Mouse (Mus musculus) kidney, embryonic 15.5 days (tissue): ENCODE data around the gene Olfml2a. TPM values are rescaled to one million over a fixed set of nuclear protein-coding genes. Genes with fewer than 3 reads are reported as not detected.
A peak's percentile ranks its signal among the peaks of the same experiment; 100 is the strongest.

Experiments used
- ATAC-seq: fragments of 200-750 bp; cut with Nextera tagmentation; replicated peaks from 2 replicates; pipeline ENCODE4 v1.8.0; 2017; ENCODE audit warnings: moderate TSS enrichment; ENCODE audit not compliant: low FRiP score
- H3K27ac ChIP-seq: fragments of 300-500 bp; sonication (generic); 2 replicates; pipeline ENCODE4 v1.5.1; 2015; ENCODE audit warnings: mild to moderate bottlenecking, inconsistent platforms
- H3K27me3 ChIP-seq: fragments of 300-500 bp; sonication (generic); 2 replicates; pipeline ENCODE4 v1.6.1; 2015; ENCODE audit warnings: inconsistent platforms
- H3K36me3 ChIP-seq: fragments of 300-500 bp; sonication (generic); 2 replicates; pipeline ENCODE4 v1.6.1; 2015; ENCODE audit warnings: inconsistent platforms
- H3K4me1 ChIP-seq: fragments of 300-500 bp; sonication (generic); 2 replicates; pipeline ENCODE4 v1.6.1; 2015; ENCODE audit warnings: inconsistent platforms
- H3K4me2 ChIP-seq: fragments of 300-500 bp; sonication (generic); 2 replicates; pipeline ENCODE4 v1.6.1; 2015; ENCODE audit warnings: moderate library complexity, mild to moderate bottlenecking, inconsistent platforms
- H3K4me3 ChIP-seq: fragments of 300-500 bp; sonication (generic); replicated peaks from 2 replicates; pipeline ENCODE4 v1.5.1; 2015; ENCODE audit warnings: mild to moderate bottlenecking, inconsistent platforms
- H3K9ac ChIP-seq: fragments of 300-500 bp; sonication (generic); 2 replicates; pipeline ENCODE4 v1.6.1; 2015; ENCODE audit warnings: mild to moderate bottlenecking, inconsistent platforms
- H3K9me3 ChIP-seq: fragments of 300-500 bp; sonication (generic); replicated peaks from 2 replicates; pipeline ENCODE4 v1.6.1; 2016; ENCODE audit warnings: inconsistent platforms
- WGBS: fragments of 180-500 bp; shearing (Covaris S2); methylation state at CpG from one replicate; pipeline ENCODE4 v1.1.7; 2015; ENCODE audit warnings: mixed read lengths; 5-methylcytosine and 5-hydroxymethylcytosine counted together
- polyA plus RNA-seq: library from polyadenylated mRNA; unstranded; fragments of >200 nt; fragmentation: Nextera tagmentation; extraction: Ambion mirVana; gene quantifications from 2 replicates; pipeline ENCODE4 v1.2.1, GENCODE M21; 2015

Olfml2a gene
- polyA plus RNA-seq, 1 experiment from 2014 or later: 4.9 TPM

DNA sequence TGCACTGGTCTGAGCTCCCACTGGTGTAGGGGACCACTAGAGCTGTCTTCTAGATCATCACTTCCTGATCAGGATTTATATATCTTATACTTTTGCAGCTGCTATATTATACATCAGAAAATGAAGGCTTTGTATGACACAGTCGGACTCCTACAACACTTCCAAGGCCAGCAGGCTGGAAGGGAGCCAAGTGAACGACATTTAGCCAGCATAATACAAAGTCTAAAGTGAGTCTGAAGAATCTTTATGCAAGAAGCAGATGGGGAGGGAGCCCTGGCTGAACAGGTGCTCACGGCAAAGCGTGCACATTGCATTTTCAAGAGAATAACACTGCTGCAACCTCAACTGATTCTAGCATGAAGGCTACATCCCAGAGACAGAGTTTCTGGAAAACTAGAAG lies 60.7 kb downstream of the Olfml2a start:
- no peak overlapping the region for H3K4me3 ChIP-seq
- peaks cover 4% of the 10 kb centered on the region; the same call in 1 of the 2 replicates for H3K4me1 ChIP-seq
- ATAC-seq: no peak
- no peaks in the 10 kb centered on the region for H3K36me3 ChIP-seq
- H3K27ac ChIP-seq: no peak overlapping the region
- no peak overlapping the region for H3K9ac ChIP-seq
- no peaks in the 10 kb centered on the region for H3K9me3 ChIP-seq
- 58% methylated on average over 4 of the region's 4 CpGs for WGBS
- peaks cover 4% of the 10 kb centered on the region; the same call in 1 of the 2 replicates for H3K27me3 ChIP-seq
- H3K4me2 ChIP-seq: no peak overlapping the region

DNA sequence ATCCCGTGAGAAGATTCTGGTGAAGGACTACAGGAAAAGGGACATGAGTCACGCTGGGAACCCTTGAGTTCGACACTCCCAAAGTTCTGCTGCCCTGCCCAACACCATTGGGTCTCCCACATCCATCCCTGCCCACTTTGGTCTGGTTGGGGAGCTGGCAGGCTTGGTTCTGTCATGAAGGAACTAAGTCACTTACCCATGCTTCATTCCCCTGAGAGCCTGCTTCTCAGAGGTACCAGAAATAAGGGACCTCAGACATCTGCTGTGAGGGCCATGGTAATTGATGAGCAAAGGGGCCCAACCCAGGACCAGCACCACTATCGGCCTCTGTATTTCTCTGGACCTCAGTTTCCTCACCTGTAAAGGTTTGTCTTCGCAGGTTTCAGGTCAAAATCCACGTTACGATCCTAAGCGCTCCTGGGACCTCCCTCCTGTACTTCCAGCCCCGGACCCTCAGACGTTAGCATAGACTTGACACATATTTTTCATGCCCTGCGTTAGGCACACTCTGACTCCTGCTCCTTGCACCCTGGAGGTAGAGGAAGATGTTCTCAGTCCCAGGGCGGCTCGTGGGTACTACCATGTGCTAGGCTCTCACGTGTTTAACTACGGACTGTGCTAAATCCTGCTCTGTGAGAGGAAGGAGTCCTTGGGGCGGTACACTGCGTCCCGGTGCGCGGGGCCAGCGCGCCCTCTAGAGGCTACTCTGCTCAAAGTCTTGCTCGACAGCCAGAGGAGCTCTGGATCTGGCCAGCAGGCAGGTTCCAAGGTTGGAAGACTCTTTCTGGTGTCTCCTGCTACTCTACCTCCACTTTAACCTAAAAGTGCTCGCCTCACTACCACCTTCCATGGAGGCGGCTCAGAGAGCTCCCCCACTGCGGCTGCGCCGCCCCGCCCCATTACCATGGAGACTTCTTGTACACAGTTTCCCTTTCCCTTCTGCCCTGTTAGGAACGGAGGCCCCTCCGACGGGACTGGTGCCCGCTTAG lies 65.9 kb downstream of the Olfml2a start, which contains the start of gene Wdr38:
Gene Wdr38 (plus strand): TSS at position 91 of the 989 bp plus-strand sequence.
- peak; percentile 94 for ATAC-seq
- Histone ChIP-seq H3K4me3 (peak within 1 kb of the TSS; percentile 54), H3K27ac (peak within 1 kb of the TSS; percentile 75), H3K4me1 (peaks cover 22% of the 10 kb centered on the region), H3K4me2 (peak within 1 kb of the TSS; percentile 66), H3K36me3 (peaks cover 32% of the 10 kb centered on the region), H3K9ac (peak within 1 kb of the TSS; percentile 47), H3K27me3 (peaks cover 4% of the 10 kb centered on the region; the same call in 1 of the 2 replicates), H3K9me3 (no peaks in the 10 kb centered on the region)
- WGBS: 15% methylated on average over 33 of the region's 33 CpGs

DNA sequence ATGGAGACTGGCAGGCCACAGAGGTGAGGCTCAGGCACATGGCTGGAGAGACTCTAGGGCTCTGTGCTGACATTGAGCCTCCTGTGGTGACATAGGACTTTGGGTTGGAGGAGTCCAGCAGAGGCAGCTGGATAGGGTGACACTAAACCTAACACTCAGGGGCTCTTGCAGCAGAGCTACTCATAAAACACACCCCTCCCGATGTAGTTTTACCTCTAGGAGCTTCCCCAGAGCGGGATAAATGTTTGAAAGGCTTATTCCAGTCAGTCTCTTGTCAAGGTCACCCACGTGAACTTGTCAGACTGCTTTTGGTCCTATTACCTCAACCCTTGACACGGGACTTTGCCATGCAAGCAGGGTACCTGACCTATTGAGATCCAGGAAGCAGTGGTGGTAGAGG lies 67.6 kb downstream of the Olfml2a start:
- no peak for ATAC-seq
- peaks cover 4% of the 10 kb centered on the region; the same call in 1 of the 2 replicates for H3K27me3 ChIP-seq
- no peak overlapping the region for H3K4me3 ChIP-seq
- H3K9me3 ChIP-seq: no peaks in the 10 kb centered on the region
- H3K4me1 ChIP-seq: peaks cover 39% of the 10 kb centered on the region
- 49% methylated on average over 4 of the region's 4 CpGs for WGBS
- 0 out of 2 replicates have a peak overlapping the region, but pooled peaks have one; percentile 4 for H3K27ac ChIP-seq
- H3K4me2 ChIP-seq: no peak overlapping the region
- peaks cover 44% of the 10 kb centered on the region for H3K36me3 ChIP-seq
- no peak overlapping the region for H3K9ac ChIP-seq

DNA sequence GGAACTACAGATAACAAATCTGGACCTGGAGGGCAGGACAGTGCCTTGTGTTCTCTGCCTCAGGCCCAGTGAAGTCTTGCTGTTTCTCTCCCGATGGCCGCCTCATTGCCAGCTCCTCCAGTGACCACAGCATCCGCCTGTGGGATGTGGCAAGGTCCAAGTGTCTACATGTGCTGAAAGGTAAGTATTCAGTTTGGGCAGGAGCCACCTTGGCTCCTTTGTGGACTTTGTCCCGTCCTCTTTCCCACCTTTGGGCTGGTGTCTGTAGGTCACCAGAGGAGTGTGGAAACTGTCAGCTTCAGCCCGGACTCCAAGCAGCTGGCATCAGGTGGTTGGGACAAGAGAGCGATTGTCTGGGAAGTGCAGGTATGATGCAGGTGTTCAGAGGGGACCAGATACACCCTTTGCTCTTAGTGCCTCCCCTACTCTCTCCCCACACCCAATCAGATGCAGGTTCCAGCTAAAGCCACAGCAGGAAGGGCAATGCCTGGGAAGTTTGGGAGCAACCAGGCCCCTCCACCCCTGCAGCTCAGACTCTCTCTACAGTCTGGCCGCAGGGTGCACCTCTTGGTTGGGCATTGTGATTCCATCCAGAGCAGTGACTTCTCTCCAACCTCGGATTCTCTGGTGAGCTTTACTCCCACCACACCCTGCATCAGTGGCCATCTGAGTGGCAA lies 68.3 kb downstream of the Olfml2a start:
- Histone ChIP-seq H3K4me2 (no peak overlapping the region), H3K27me3 (peaks cover 4% of the 10 kb centered on the region; the same call in 1 of the 2 replicates), H3K4me1 (peaks cover 40% of the 10 kb centered on the region), H3K9me3 (no peaks in the 10 kb centered on the region), H3K9ac (no peak overlapping the region), H3K4me3 (no peak overlapping the region), H3K36me3 (peaks cover 44% of the 10 kb centered on the region), H3K27ac (0 out of 2 replicates have a peak overlapping the region, but pooled peaks have one; percentile 4)
- 69% methylated on average over 8 of the region's 8 CpGs for WGBS
- no peak for ATAC-seq

DNA sequence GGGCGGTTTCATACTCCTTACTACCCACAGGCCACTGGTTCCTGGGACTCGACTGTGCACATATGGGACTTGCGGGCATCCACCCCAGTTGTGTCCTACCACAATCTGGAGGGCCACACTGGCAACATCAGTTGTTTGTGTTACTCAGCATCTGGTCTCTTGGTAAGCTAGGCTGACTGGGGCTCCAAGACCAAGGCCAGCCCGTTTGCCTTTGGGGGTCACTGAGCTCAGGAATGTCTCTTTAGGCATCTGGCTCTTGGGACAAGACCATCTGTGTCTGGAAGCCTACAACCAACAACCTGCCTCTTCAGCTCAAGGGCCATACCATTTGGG lies 68.8 kb downstream of the Olfml2a start:
- Histone ChIP-seq H3K27ac (no peak overlapping the region), H3K9ac (no peak overlapping the region), H3K27me3 (peaks cover 4% of the 10 kb centered on the region; the same call in 1 of the 2 replicates), H3K4me1 (peaks cover 40% of the 10 kb centered on the region), H3K4me2 (no peak overlapping the region), H3K36me3 (peaks cover 44% of the 10 kb centered on the region), H3K4me3 (no peak overlapping the region), H3K9me3 (no peaks in the 10 kb centered on the region)
- no peak for ATAC-seq
- 81% methylated on average over 4 of the region's 4 CpGs for WGBS

DNA sequence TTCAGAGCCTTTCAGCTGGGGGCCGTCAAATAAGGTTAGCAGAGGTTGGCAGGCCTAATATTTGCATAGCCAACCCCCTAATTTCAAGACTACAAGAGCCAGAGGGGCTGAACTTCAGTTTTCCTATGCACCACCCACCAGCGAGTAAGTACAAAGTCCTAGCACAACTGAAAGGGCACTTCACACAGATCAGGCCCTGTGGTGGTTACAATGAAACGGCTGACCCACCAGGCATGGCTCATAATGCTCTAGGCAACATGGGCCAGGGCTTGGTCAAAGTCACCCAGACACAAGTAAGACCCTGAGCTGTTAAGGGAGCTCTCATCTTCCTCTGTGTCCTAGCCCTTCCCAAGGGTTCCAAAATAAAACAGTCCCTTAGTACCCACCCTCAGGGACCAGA lies 70.1 kb downstream of the Olfml2a start:
- H3K4me3 ChIP-seq: no peak overlapping the region
- peaks cover 44% of the 10 kb centered on the region for H3K36me3 ChIP-seq
- no peaks in the 10 kb centered on the region for H3K9me3 ChIP-seq
- H3K9ac ChIP-seq: no peak overlapping the region
- peaks cover 4% of the 10 kb centered on the region; the same call in 1 of the 2 replicates for H3K27me3 ChIP-seq
- peak overlapping the region; percentile 4; the same call in 1 of the 2 replicates for H3K4me2 ChIP-seq
- ATAC-seq: no peak
- peaks cover 51% of the 10 kb centered on the region for H3K4me1 ChIP-seq
- no peak overlapping the region for H3K27ac ChIP-seq
- 81% methylated on average over 3 of the region's 3 CpGs for WGBS

DNA sequence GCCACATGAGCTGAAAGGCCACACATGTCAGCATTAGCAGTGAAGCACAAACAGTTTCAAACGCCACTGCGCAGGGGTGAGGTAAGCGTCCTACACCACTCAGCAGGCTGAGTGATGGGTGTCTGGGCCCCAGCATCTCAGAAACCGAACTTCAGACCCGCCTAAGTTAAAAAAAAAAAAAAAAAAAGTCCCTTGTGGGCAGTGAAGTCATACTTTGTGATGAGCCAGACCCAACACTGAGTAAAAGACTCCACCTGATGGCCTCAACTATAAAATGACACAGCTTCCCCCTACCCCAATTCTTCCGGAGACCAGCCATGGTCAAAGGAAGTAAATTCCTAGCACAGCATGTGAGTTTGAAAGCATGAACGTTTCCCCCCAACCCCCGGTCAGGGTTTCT lies 71.3 kb downstream of the Olfml2a start:
- Histone ChIP-seq H3K4me2 (peak overlapping the region; percentile 79), H3K27ac (no peak overlapping the region), H3K9ac (peak overlapping the region; percentile 92; the same call in 1 of the 2 replicates), H3K36me3 (peaks cover 44% of the 10 kb centered on the region), H3K4me3 (peak overlapping the region; percentile 79), H3K4me1 (peaks cover 51% of the 10 kb centered on the region), H3K27me3 (no peaks in the 10 kb centered on the region), H3K9me3 (no peaks in the 10 kb centered on the region)
- ATAC-seq: no peak
- 49% methylated on average over 8 of the region's 8 CpGs for WGBS

DNA sequence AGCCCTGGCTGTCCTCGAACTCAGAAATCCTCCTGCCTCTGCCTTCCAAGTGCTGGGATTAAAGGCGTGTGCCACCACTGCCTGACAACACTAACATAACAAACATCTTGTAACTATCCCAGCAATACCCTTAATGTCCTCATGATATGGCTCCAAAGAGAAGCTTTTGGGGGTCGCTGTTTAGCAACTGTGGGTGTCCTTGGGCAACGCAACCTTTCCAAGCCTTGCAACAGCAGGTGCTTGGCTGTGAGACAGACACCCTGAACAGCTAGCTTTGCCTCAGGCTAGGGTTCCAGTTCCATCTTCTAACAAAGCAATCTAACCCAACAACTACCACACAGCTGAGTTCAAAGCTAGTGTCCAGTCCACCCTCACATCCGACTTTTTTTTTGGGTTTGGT lies 71.7 kb downstream of the Olfml2a start:
- H3K4me2 ChIP-seq: peak overlapping the region; percentile 79
- ATAC-seq: no peak
- peaks cover 47% of the 10 kb centered on the region for H3K4me1 ChIP-seq
- peak overlapping the region; percentile 79 for H3K4me3 ChIP-seq
- peaks cover 44% of the 10 kb centered on the region for H3K36me3 ChIP-seq
- no peaks in the 10 kb centered on the region for H3K9me3 ChIP-seq
- no peaks in the 10 kb centered on the region for H3K27me3 ChIP-seq
- H3K9ac ChIP-seq: peak overlapping the region; percentile 92
- 73% methylated on average over 5 of the region's 5 CpGs for WGBS
- no peak overlapping the region for H3K27ac ChIP-seq

DNA sequence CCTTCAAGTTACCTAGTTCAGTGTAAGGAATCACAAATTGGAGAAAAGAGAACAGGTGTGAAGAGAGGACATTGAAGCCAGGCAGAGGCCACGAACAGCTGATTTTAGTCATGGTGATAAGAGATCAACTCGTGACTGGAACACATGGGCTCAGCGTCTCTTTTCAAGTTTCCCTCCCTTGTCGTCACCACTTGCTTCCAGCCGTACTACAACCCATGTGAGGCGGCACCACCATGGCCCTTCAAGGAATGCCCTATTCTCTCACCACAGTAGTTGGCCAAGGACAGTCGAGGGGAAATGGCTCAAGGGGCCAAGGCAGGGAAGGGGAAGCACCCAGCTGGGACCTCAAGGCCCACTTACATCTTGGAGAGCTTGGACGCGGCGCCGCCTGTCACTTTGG lies 72.6 kb downstream of the Olfml2a start:
- peak overlapping the region; percentile 93 for H3K27ac ChIP-seq
- no peaks in the 10 kb centered on the region for H3K9me3 ChIP-seq
- H3K4me3 ChIP-seq: peak overlapping the region; percentile 79
- peak overlapping the region; percentile 79 for H3K4me2 ChIP-seq
- under 1% methylated on average over 11 of the region's 11 CpGs for WGBS
- H3K27me3 ChIP-seq: no peaks in the 10 kb centered on the region
- ATAC-seq: no peak
- peak overlapping the region; percentile 92 for H3K9ac ChIP-seq
- H3K4me1 ChIP-seq: peaks cover 55% of the 10 kb centered on the region
- peaks cover 44% of the 10 kb centered on the region for H3K36me3 ChIP-seq

DNA sequence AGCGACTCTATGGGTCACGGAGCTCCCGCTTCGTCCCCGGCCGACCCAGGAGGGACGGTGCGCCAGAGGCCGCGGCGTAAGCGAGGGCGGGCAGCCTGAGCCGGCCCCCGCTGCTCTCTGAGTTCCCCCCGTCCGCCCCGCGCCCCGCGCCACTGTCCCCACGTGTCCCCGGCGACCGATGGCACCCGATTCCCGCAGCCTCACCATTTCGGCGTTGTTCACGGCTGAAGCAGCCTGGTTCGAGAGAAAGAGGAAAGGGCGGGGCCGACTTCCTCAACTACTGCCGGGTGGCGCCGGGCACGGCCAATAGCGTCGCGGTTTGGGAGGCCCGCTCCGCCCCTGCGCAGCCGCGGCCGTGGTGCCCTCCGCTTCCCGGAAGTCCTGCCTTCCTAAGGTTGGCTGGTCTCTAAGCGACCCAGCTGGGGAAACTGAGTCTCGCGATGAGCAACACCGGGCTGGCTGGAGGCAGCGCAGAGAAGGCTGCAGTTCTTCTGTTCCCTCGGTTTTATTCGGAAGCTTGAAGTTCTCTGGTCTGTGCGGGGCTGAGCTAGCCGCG lies 73.2 kb downstream of the Olfml2a start, which contains the start of gene Arpc5l:
Gene Arpc5l (plus strand): TSS at position 469 of the 556 bp plus-strand sequence.
- H3K27me3 ChIP-seq: no peaks in the 10 kb centered on the region

DNA sequence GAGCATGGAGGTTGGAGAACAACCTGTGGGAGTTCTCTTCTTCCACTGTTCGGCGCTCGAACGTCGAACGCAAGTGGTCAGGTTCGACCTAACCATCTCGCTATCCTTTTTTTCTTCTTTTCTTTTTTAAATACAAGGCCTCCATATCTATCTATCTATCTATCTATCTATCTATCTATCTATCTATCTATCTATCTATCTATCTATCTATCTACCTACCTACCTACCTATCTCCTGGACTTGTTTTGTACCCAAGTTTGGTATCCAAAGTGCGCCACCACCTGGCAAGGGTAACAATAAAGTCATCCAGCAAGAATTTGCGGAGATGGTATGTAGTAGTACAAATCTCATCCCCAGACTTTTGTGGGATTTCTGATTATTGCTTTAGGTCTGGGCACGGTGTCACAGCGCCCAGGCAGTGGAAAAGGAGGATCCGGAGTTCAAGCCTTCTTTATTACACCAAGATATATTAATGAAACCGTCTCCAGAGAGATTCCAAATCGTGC lies 73.8 kb downstream of the Olfml2a start, which contains the start of gene Rpl35:
Gene Rpl35 (minus strand): TSS at position 51 of the 506 bp plus-strand sequence.
- ATAC-seq: no peak
- Histone ChIP-seq H3K4me1 (peaks cover 64% of the 10 kb centered on the region), H3K36me3 (peaks cover 33% of the 10 kb centered on the region), H3K27me3 (no peaks in the 10 kb centered on the region), H3K27ac (peak within 1 kb of the TSS; percentile 93), H3K9me3 (no peaks in the 10 kb centered on the region), H3K4me2 (peak within 1 kb of the TSS; percentile 79), H3K4me3 (peak within 1 kb of the TSS; percentile 79), H3K9ac (peak within 1 kb of the TSS; percentile 92)
- 13% methylated on average over 15 of the region's 15 CpGs for WGBS

More for the DNA sequence above, 73.2 kb downstream of the Olfml2a start, which contains the start of gene Arpc5l:
- peak within 1 kb of the TSS; percentile 79 for H3K4me2 ChIP-seq
- WGBS: under 1% methylated on average over 58 of the region's 58 CpGs
- peak within 1 kb of the TSS; percentile 93 for H3K27ac ChIP-seq
- peaks cover 39% of the 10 kb centered on the region for H3K36me3 ChIP-seq
- peak within 1 kb of the TSS; percentile 92 for H3K9ac ChIP-seq
- peak; percentile 87 for ATAC-seq
- H3K4me3 ChIP-seq: peak within 1 kb of the TSS; percentile 79
- peaks cover 60% of the 10 kb centered on the region for H3K4me1 ChIP-seq
- H3K9me3 ChIP-seq: no peaks in the 10 kb centered on the region
